Mouse (Mus musculus): ENCODE measurements at regions not wholly inside any gene's neighbourhood (a gene's known extent, or its start where the extent isn't known, plus 50 kb on each side); places are given as distances from the start of the nearest gene placed in this dataset.

DNA sequence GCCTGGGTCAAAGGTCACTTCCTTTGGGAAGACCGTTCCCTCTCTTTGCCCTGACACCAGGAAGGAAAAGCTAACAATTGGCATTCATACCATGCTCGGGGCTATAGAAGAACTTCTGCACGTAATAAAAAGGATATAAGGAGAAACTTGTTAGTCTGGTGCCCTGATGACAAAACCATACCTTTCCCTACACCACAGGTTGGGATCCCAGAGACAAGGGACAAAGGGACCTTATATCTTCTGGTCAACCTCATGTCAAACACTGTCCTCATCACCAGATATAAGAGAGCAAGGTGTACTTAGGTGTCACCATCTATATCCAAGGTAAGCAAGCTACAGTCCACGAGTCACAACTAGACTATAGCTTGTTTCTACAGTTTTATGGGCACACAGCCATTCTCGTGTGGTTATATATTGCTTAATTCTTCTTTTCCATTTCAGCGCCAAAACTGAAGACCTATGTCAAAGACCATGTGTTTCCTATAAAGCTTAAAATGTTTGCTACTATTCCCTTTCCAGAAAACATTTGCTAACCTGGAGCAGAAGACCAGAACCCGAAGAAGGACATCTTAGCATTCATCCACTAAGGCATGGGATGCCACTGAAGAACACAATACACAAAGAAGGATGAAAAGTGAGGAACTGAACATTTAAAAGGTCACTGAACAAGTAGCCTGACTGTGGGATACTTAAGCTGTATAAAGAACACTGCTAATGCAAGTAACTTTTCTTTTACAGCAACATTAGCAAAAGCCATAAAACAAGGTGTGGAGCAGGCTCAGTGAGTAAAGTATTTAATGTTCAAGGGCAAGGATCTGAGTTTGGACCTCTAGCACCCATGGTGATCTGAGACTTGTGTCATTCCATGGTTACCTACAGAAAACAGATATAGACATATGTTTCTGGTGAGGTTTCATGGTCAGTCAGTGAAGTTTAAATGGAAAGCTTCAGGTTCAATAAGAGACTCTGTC lies 437.7 kb upstream of the Cd180 start:
- no peak for TF ChIP-seq CTCF (IDR thresholded peaks at IDR 0.05; ENCODE audit: low read depth, low read length)
- no peak for TF ChIP-seq POLR2A (IDR thresholded peaks at IDR 0.05; ENCODE audit: extremely low read depth, insufficient read depth, low read length)

Data from liver, adult 2 months (tissue).